Mouse (Mus musculus): ENCODE data around the gene Trim62. TPM values are rescaled to one million over a fixed set of nuclear protein-coding genes. Genes with fewer than 3 reads are reported as not detected.

The Trim62 gene
- polyA plus RNA-seq, 1 experiment from 2014 or later = 2.6 TPM

DNA sequence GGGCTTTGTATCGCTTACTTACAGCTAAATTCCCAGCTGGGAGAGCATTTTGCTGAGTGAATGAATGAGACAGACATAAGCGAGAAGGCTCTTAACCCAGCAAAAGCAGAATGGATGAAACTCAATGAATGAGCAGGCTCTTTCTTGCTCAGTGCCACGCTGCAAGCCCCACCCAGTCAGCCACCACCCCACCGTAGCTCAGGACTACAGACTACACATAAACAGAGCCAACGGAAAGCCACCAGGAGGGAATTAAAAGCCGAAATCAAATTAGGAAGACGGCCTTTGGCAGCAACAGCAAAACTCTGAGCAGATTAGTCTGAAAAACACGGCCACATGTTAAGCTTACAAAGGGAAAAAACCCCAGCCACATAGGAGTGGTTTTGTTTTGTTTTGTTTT lies 75.5 kb downstream of the Trim62 start:
- TF ChIP-seq CTCF (IDR thresholded peaks at IDR 0.05; ENCODE audit: low read depth) (no peak), EP300 (optimal IDR thresholded peaks at IDR 0.05) (no peak)
- H3K4me1 ChIP-seq (replicated peaks; ENCODE audit: control insufficient read depth, insufficient read depth) = no peaks in the 10 kb centered on the region
- WGBS = 53% methylated on average over 8 of the region's 8 CpGs
- no peak overlapping the region for H3K9ac ChIP-seq (ENCODE audit: low read length)
- DNase-seq (ENCODE audit: low spot score) (no peak), ATAC-seq (ENCODE audit: low FRiP score, low TSS enrichment) (no peak)
- H3K36me3 ChIP-seq (ENCODE audit: control insufficient read depth, insufficient read depth, low read length) = no peaks in the 10 kb centered on the region
- no peak overlapping the region for H3K27ac ChIP-seq (replicated peaks)
- no peaks in the 10 kb centered on the region for H3K9me3 ChIP-seq (ENCODE audit: control insufficient read depth, low read length)
- no peak overlapping the region for H3K4me3 ChIP-seq (ENCODE audit: low read depth, low read length)
- no peaks in the 10 kb centered on the region for H3K27me3 ChIP-seq (ENCODE audit: control insufficient read depth, insufficient read depth, low read length)
- H3K4me2 ChIP-seq (replicated peaks; ENCODE audit: low read depth) = no peak overlapping the region

DNA sequence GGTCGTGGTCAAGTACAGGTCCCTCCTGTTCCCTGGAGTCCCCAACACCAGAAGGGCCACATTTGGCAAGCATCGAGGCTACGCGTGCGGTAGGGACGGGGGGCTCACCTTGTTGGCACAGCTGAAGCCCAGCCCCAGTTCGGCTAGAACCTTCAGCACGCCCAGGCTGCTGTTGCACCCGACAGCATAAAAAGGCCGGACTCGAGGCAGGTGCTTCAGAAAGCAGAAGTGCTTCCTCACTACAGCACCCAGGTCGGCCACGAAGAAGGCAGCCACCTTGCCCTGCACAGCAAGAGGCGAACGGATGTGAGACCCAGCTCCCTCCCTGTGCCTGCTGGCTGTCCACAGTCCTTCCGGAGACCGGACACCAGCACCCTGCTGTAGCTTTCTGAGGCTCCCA lies 76.3 kb downstream of the Trim62 start:
- H3K4me1 ChIP-seq (replicated peaks; ENCODE audit: control insufficient read depth, insufficient read depth) = no peaks in the 10 kb centered on the region
- no peak for ATAC-seq (ENCODE audit: low FRiP score, low TSS enrichment)
- 89% methylated on average over 17 of the region's 17 CpGs for WGBS

More for the DNA sequence above, 76.3 kb downstream of the Trim62 start:
- no peak overlapping the region for H3K9ac ChIP-seq (ENCODE audit: low read length)
- no peak for DNase-seq (ENCODE audit: low spot score)
- H3K4me3 ChIP-seq (ENCODE audit: low read depth, low read length) = no peak overlapping the region
- no peaks in the 10 kb centered on the region for H3K36me3 ChIP-seq (ENCODE audit: control insufficient read depth, insufficient read depth, low read length)
- H3K27me3 ChIP-seq (ENCODE audit: control insufficient read depth, insufficient read depth, low read length) = no peaks in the 10 kb centered on the region
- TF ChIP-seq EP300 (optimal IDR thresholded peaks at IDR 0.05) (no peak), CTCF (IDR thresholded peaks at IDR 0.05; ENCODE audit: low read depth) (no peak)
- no peak overlapping the region for H3K4me2 ChIP-seq (replicated peaks; ENCODE audit: low read depth)
- H3K9me3 ChIP-seq (ENCODE audit: control insufficient read depth, low read length) = no peaks in the 10 kb centered on the region
- no peak overlapping the region for H3K27ac ChIP-seq (replicated peaks)

Other genes with a start within 250 kb of the Trim62 start
- gene Phc2, start 228.9 kb upstream of the Trim62 start, polyA plus RNA-seq (2015; fragmentation: Nextera tagmentation; extraction: Ambion mirVana) = 27.1 and 31.1 TPM in 2 replicates
- 0.02 TPM in 1 of 2 replicates, not detected in the other for gene A3galt2, start 128.2 kb upstream of the Trim62 start, polyA plus RNA-seq (2015; fragmentation: Nextera tagmentation; extraction: Ambion mirVana)
- 11.3 and 13.9 TPM in 2 replicates for gene Zfp362, start 77.5 kb upstream of the Trim62 start, polyA plus RNA-seq (2015; fragmentation: Nextera tagmentation; extraction: Ambion mirVana)
- gene Azin2, start 78.9 kb downstream of the Trim62 start, polyA plus RNA-seq (2015; fragmentation: Nextera tagmentation; extraction: Ambion mirVana) = 10.8 and 12.3 TPM in 2 replicates
- 137 and 138 TPM in 2 replicates for gene Ak2, start 108.4 kb downstream of the Trim62 start, polyA plus RNA-seq (2015; fragmentation: Nextera tagmentation; extraction: Ambion mirVana)
- 7.0 and 7.6 TPM in 2 replicates for gene Rnf19b, start 174.7 kb downstream of the Trim62 start, polyA plus RNA-seq (2015; fragmentation: Nextera tagmentation; extraction: Ambion mirVana)
- gene Tmem54, start 222.0 kb downstream of the Trim62 start, polyA plus RNA-seq (2015; fragmentation: Nextera tagmentation; extraction: Ambion mirVana) = 106 and 115 TPM in 2 replicates
- 0.91 and 0.99 TPM in 2 replicates for gene Hpca, start 238.5 kb downstream of the Trim62 start, polyA plus RNA-seq (2015; fragmentation: Nextera tagmentation; extraction: Ambion mirVana)